In genomic region chr5:125392176-125392575, GRCm38 (mm10) we compare ENCODE assay signal across 1 mouse cellular context.
TF ChIP-seq lines count a peak whose summit lies in the region.

No protein-coding gene starts in this region.

TF ChIP-seq in CH12.LX, 34 proteins besides CTCF, POLR2A, EP300 and RAD21:
- TF ChIP-seq TBP (conservative IDR thresholded peaks at IDR 0.05; ENCODE audit: low read depth, low read length) = 0 out of 2 replicates have a peak, but pooled peaks have one; percentile 4
